Mouse (Mus musculus): ENCODE results near the gene Ank3. TPM values are rescaled to one million over a fixed set of nuclear protein-coding genes. Genes with fewer than 3 reads are reported as not detected.

Ank3 gene
- total and polyA plus RNA-seq, 3 experiments: 3.2 to 6.7 TPM; not detected in 1

DNA sequence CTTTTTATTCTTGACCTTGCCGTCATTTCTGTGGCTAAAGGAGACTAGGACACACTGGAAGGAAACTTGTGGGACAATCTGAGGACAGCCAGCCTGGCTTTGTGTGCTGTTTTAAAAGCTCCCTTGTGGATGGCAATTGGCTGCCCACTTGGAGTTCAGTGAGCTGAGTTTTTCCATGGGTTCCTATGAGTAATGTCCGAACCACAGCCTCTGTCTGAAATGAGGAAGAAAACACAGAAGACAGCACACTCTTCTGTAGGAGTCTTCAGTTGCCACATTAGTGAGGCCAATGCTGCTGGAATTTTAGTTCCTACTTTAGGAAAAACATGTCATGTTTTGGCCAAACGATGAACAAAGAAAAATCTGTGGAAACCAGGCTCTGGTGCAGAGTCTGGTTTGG is 380.7 kb downstream of the Ank3 start (continued):
- no peak for TF ChIP-seq MEF2A (IDR thresholded peaks at IDR 0.05; ENCODE audit: extremely low read depth, insufficient replicate concordance, low read depth, low read length, poor library complexity, severe bottlenecking)

- DNase-seq (ENCODE audit: low read depth, low spot score): peak; percentile 41
These were observed 382.9 kb downstream of the Ank3 start for GRCm38 (mm10) chr10:69781491-69781890.

DNA sequence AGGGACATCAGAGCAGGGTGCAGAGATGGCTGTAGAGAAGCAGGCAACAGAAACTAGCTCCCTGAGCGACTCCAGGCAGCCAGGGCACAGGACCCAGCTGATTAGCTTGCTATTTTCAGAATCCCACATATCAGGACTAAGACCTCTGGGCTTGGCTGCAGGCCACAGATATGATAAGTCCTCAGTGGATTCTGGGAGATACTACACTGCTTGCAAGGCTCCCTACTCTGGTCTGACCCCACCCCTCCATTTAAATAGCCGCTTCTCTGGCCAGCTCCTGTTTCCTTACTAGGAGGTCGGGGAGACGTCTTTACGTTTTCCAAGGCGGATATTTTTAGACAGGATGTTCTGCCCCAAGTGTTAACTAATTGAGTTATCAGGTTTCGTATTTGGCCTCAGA is 386.7 kb downstream of the Ank3 start:
- H3K27ac ChIP-seq (ENCODE audit: control insufficient read depth, low read depth, low read length): no peak overlapping the region
- DNase-seq (ENCODE audit: low read depth, low spot score): peak; percentile 53
- peak; percentile 94 for TF ChIP-seq ETS1 (IDR thresholded peaks at IDR 0.05; ENCODE audit: low read depth, low read length)
- no peak for TF ChIP-seq CHD1 (IDR thresholded peaks at IDR 0.05; ENCODE audit: low read depth, low read length)
- TF ChIP-seq MEF2A (IDR thresholded peaks at IDR 0.05; ENCODE audit: extremely low read depth, insufficient replicate concordance, low read depth, low read length, poor library complexity, severe bottlenecking): peak; percentile 94
- no peak for TF ChIP-seq TBP (IDR thresholded peaks at IDR 0.05; ENCODE audit: low read depth, low read length)
- no peak for TF ChIP-seq USF1 (IDR thresholded peaks at IDR 0.05; ENCODE audit: low read depth, low read length)
- 0 out of 2 replicates have a peak, but pooled peaks have one; percentile 31 for TF ChIP-seq MXI1 (IDR thresholded peaks at IDR 0.05; ENCODE audit: low read depth, low read length)
- TF ChIP-seq GATA1 (IDR thresholded peaks at IDR 0.05; ENCODE audit: low read depth, low read length): peak; percentile 78
- peak; percentile 75 for TF ChIP-seq RCOR1 (IDR thresholded peaks at IDR 0.05; ENCODE audit: low read depth, low read length)
- TF ChIP-seq NRF1 (IDR thresholded peaks at IDR 0.05; ENCODE audit: insufficient read depth, low read depth, low read length, poor library complexity, severe bottlenecking): no peak
- TF ChIP-seq MAZ (IDR thresholded peaks at IDR 0.05; ENCODE audit: low read depth, low read length): no peak
- TF ChIP-seq HCFC1 (IDR thresholded peaks at IDR 0.05; ENCODE audit: low read depth, low read length): no peak
- TF ChIP-seq MYC (IDR thresholded peaks at IDR 0.05; ENCODE audit: low read depth, low read length): no peak
- peak; percentile 69 for TF ChIP-seq SIN3A (IDR thresholded peaks at IDR 0.05; ENCODE audit: low read length)
- TF ChIP-seq MYB (IDR thresholded peaks at IDR 0.05; ENCODE audit: low read depth, low read length): no peak
- TF ChIP-seq TCF12 (IDR thresholded peaks at IDR 0.05; ENCODE audit: low read depth, low read length): peak; percentile 75
- no peak for TF ChIP-seq GABPA (IDR thresholded peaks at IDR 0.05; ENCODE audit: low read depth, low read length)

More at GRCm38 (mm10) chr10:69781491-69781890, 382.9 kb downstream of the Ank3 start:
- Histone ChIP-seq H3K4me3 (ENCODE audit: control insufficient read depth in 1 of 2, insufficient read depth in 1 of 2, low read depth in 2 of 2, low read length in 2 of 2) (no peak overlapping the region), H3K36me3 (ENCODE audit: control insufficient read depth in 1 of 2, insufficient read depth in 2 of 2, low read length in 2 of 2) (peaks cover 0 to 9% of the 10 kb centered on the region in 2 experiments; a peak in 2 of 4 replicates), H3K79me2 (ENCODE audit: control insufficient read depth, insufficient read depth, low read length, poor library complexity) (no peaks in the 10 kb centered on the region), H3K9me3 (replicated peaks; ENCODE audit: insufficient read depth, low read length) (no peaks in the 10 kb centered on the region), H3K9ac (ENCODE audit: control insufficient read depth, low read depth, low read length, poor library complexity, severe bottlenecking) (no peak overlapping the region), H3K4me1 (ENCODE audit: control insufficient read depth in 1 of 2, insufficient read depth in 2 of 2, low read length in 2 of 2) (peaks cover 10 to 12% of the 10 kb centered on the region in 2 experiments), H3K27ac (ENCODE audit: control insufficient read depth, low read depth, low read length) (no peak overlapping the region), H3K27me3 (ENCODE audit: control insufficient read depth in 1 of 2, insufficient read depth in 2 of 2, low read length in 2 of 2) (no peaks in the 10 kb centered on the region)
- TF ChIP-seq CTCF (IDR thresholded peaks at IDR 0.05 in 2 of 3, conservative IDR thresholded peaks at IDR 0.05 in 1 of 3; ENCODE audit: control insufficient read depth in 1 of 3, insufficient read depth in 1 of 3, low read depth in 2 of 3, low read length in 3 of 3, poor library complexity in 1 of 3, severe bottlenecking in 1 of 3): peak; percentile 36 to 65 (median 64)
- no peak for TF ChIP-seq POLR2A (IDR thresholded peaks at IDR 0.05; ENCODE audit: control insufficient read depth in 1 of 2, insufficient read depth in 1 of 2, low read depth in 1 of 2, low read length in 2 of 2, poor library complexity in 1 of 2)
- no peak for TF ChIP-seq E2F4 (IDR thresholded peaks at IDR 0.05; ENCODE audit: borderline replicate concordance, low read depth, low read length)
- no peak for TF ChIP-seq SIN3A (IDR thresholded peaks at IDR 0.05; ENCODE audit: low read length)
- TF ChIP-seq TBP (IDR thresholded peaks at IDR 0.05; ENCODE audit: low read depth, low read length): no peak
- TF ChIP-seq CHD2 (IDR thresholded peaks at IDR 0.05; ENCODE audit: low read length): no peak
- TF ChIP-seq ETS1 (IDR thresholded peaks at IDR 0.05; ENCODE audit: low read depth, low read length): no peak
- TF ChIP-seq MYC (IDR thresholded peaks at IDR 0.05; ENCODE audit: low read depth, low read length): no peak
- no peak for TF ChIP-seq MAZ (IDR thresholded peaks at IDR 0.05; ENCODE audit: low read depth, low read length)
- no peak for TF ChIP-seq HCFC1 (IDR thresholded peaks at IDR 0.05; ENCODE audit: low read depth, low read length)
- no peak for TF ChIP-seq POLR2AphosphoS2 (IDR thresholded peaks at IDR 0.05; ENCODE audit: low read length)
- no peak for TF ChIP-seq KAT2A (conservative IDR thresholded peaks at IDR 0.05; ENCODE audit: low read depth, low read length)
- no peak for TF ChIP-seq NELFE (IDR thresholded peaks at IDR 0.05; ENCODE audit: low read depth, low read length)
- TF ChIP-seq TCF12 (IDR thresholded peaks at IDR 0.05; ENCODE audit: low read depth, low read length): no peak
- no peak for TF ChIP-seq ZKSCAN1 (IDR thresholded peaks at IDR 0.05; ENCODE audit: low read depth, low read length)
- peak; percentile 18; the same call in 1 of the 2 replicates for TF ChIP-seq ZC3H11A (IDR thresholded peaks at IDR 0.05; ENCODE audit: low read depth, low read length)
- TF ChIP-seq ZMIZ1 (IDR thresholded peaks at IDR 0.05; ENCODE audit: low read depth, low read length): no peak
- TF ChIP-seq RCOR1 (IDR thresholded peaks at IDR 0.05; ENCODE audit: low read depth, low read length): no peak
- TF ChIP-seq GABPA (IDR thresholded peaks at IDR 0.05; ENCODE audit: low read depth, low read length): no peak
- TF ChIP-seq POLR2AphosphoS5 (IDR thresholded peaks at IDR 0.05; ENCODE audit: borderline replicate concordance, low read depth, low read length): no peak
- TF ChIP-seq SMC3 (IDR thresholded peaks at IDR 0.05; ENCODE audit: low read depth, low read length): peak; percentile 55
- no peak for TF ChIP-seq MXI1 (IDR thresholded peaks at IDR 0.05; ENCODE audit: low read depth, low read length)
- TF ChIP-seq MEF2A (IDR thresholded peaks at IDR 0.05; ENCODE audit: extremely low read depth, insufficient replicate concordance, low read depth, low read length, poor library complexity, severe bottlenecking): no peak
- no peak for TF ChIP-seq BHLHE40 (IDR thresholded peaks at IDR 0.05; ENCODE audit: borderline replicate concordance, low read depth, low read length)
- TF ChIP-seq CHD1 (IDR thresholded peaks at IDR 0.05; ENCODE audit: low read depth, low read length): no peak
- no peak for TF ChIP-seq USF1 (IDR thresholded peaks at IDR 0.05; ENCODE audit: low read depth, low read length)
- no peak for TF ChIP-seq USF2 (IDR thresholded peaks at IDR 0.05; ENCODE audit: borderline replicate concordance in 1 of 2, insufficient read depth in 1 of 2, low read depth in 1 of 2, low read length in 2 of 2)
- TF ChIP-seq MYB (IDR thresholded peaks at IDR 0.05; ENCODE audit: low read depth, low read length): no peak
- no peak for TF ChIP-seq MAFK (IDR thresholded peaks at IDR 0.05; ENCODE audit: borderline replicate concordance, low read depth, low read length)
- no peak for TF ChIP-seq UBTF (IDR thresholded peaks at IDR 0.05; ENCODE audit: borderline replicate concordance, insufficient read depth, low read depth, low read length)
- TF ChIP-seq RAD21 (IDR thresholded peaks at IDR 0.05; ENCODE audit: low read depth, low read length): peak; percentile 22
- TF ChIP-seq ELF1 (IDR thresholded peaks at IDR 0.05; ENCODE audit: low read depth, low read length): no peak
- no peak for TF ChIP-seq TAL1 (IDR thresholded peaks at IDR 0.05; ENCODE audit: low read length)
- TF ChIP-seq ZNF384 (IDR thresholded peaks at IDR 0.05; ENCODE audit: low read depth, low read length): no peak

More for the DNA sequence above, 386.7 kb downstream of the Ank3 start:
- Histone ChIP-seq H3K79me2 (ENCODE audit: control insufficient read depth, insufficient read depth, low read length, poor library complexity) (no peaks in the 10 kb centered on the region), H3K9me3 (replicated peaks; ENCODE audit: insufficient read depth, low read length) (no peaks in the 10 kb centered on the region), H3K4me3 (ENCODE audit: control insufficient read depth in 1 of 2, insufficient read depth in 1 of 2, low read depth in 2 of 2, low read length in 2 of 2) (0 out of 4 replicates have a peak overlapping the region, but pooled peaks of 1 of the 2 experiments have one; percentile 35), H3K36me3 (ENCODE audit: control insufficient read depth in 1 of 2, insufficient read depth in 2 of 2, low read length in 2 of 2) (peaks cover 0 to 9% of the 10 kb centered on the region in 2 experiments; a peak in 2 of 4 replicates), H3K4me1 (ENCODE audit: control insufficient read depth in 1 of 2, insufficient read depth in 2 of 2, low read length in 2 of 2) (peaks cover 10 to 12% of the 10 kb centered on the region in 2 experiments), H3K9ac (ENCODE audit: control insufficient read depth, low read depth, low read length, poor library complexity, severe bottlenecking) (no peak overlapping the region), H3K27me3 (ENCODE audit: control insufficient read depth in 1 of 2, insufficient read depth in 2 of 2, low read length in 2 of 2) (no peaks in the 10 kb centered on the region)

Data from MEL (cell line).